Comparison of ENCODE assay signal across 16 mouse cellular contexts in genomic region chrX:99883396-99883795, GRCm38 (mm10).
DNase-seq lines count a peak whose midpoint lies in the region.
"Had no signal": no experiment of that assay in that cellular context is flagged by ENCODE, and none has a peak within 500 bp of the region (broad histone marks: within the 10 kb centered on the region; RNA-seq: fewer than 3 reads in every experiment).

No protein-coding gene starts in this region.

- DNase-seq in ES-CJ7 (ENCODE audit: low read depth, low spot score) (peak; percentile 69), R1 (ENCODE audit: low read depth, low spot score) (peak; percentile 78), ZHBTc4 (ENCODE audit: low read depth, low spot score) (peak; percentile 73)
- DNase-seq in spleen, postnatal 4 days (ENCODE audit: low spot score in 2 of 2), result no peak
- no peak for DNase-seq in lung, adult 18-20 months
- DNase-seq: adrenal gland, adult 2 months; adrenal gland, postnatal 10 days; adrenal gland, postnatal 25 days; B cell, adult 2 months; cerebellum, adult 11 months; cerebellum, adult 18-20 months; cerebellum, adult 8-10 months; cerebellum, adult 9-11 months; cerebellum, postnatal 14 days; cerebellum, postnatal 36 days; embryo, embryonic 11 days had no signal

Comparison
In these comparisons a context has a peak if more than half of its experiments do, and no peak if none do; other contexts are left out.
1. DNase-seq: peak in ES-CJ7 (single experiment), R1 (single experiment) and ZHBTc4 (single experiment); none in spleen, postnatal 4 days (0 of 2) and lung, adult 18-20 months (0 of 2).